Mouse (Mus musculus): ENCODE results near the gene Fgfr2. TPM values are rescaled to one million over a fixed set of nuclear protein-coding genes. Genes with fewer than 3 reads are reported as not detected.

Gene Fgfr2
- polyA plus RNA-seq, 1 experiment from 2014 or later: 47.9 TPM

DNA sequence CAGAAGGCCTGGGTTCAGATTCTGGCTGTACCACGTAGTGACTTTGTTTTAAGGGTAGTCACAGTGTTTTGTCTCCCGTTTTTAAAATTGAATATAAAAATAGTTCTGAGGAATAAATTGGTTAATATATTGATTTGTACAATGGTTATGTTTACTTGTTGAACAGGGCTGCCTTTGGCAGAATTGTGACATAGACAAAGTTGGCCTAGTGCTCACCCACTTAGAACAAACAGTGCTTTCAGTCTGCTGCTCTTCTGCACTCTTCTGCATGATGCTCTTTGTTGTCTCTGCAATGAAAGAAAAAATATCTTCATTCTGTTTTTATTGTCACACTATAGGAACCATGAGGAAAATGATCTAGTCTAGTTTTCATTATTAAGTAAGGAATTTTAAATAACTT is 184.0 kb downstream of the Fgfr2 start:
- no peak for ATAC-seq
- no peak overlapping the region for H3K9ac ChIP-seq
- 87% methylated on average over 2 of the region's 2 CpGs for WGBS
- H3K27me3 ChIP-seq: no peaks in the 10 kb centered on the region
- H3K36me3 ChIP-seq (ENCODE audit: poor library complexity, severe bottlenecking): no peaks in the 10 kb centered on the region
- peaks cover 18% of the 10 kb centered on the region for H3K4me1 ChIP-seq
- no peak overlapping the region for H3K27ac ChIP-seq
- no peak overlapping the region for H3K4me2 ChIP-seq
- no peak overlapping the region for H3K4me3 ChIP-seq
- H3K9me3 ChIP-seq (replicated peaks): no peaks in the 10 kb centered on the region

DNA sequence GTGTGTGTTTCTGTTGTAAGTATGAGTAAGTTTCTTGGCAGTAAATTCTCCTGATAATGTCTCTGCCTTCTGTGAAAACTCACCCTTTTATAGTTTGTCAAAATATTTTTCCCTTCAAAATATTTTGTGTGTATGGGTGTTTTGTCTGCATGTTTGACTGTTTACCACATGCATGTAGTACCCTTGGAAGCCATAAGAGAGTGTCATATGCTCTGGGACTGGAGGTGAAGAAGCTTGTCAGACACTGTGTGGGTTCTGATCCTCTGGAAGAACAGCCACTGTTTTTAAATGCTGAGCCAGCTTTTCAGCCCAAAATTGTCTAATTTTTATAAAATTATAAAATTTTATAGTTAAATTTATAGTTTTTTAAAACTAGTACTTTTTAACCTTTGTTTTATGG is 188.4 kb downstream of the Fgfr2 start:
- Histone ChIP-seq H3K27me3 (no peaks in the 10 kb centered on the region), H3K36me3 (ENCODE audit: poor library complexity, severe bottlenecking) (no peaks in the 10 kb centered on the region), H3K4me2 (no peak overlapping the region), H3K4me1 (peaks cover 34% of the 10 kb centered on the region), H3K4me3 (no peak overlapping the region), H3K9me3 (replicated peaks) (no peaks in the 10 kb centered on the region), H3K27ac (no peak overlapping the region), H3K9ac (no peak overlapping the region)
- no peak for ATAC-seq

DNA sequence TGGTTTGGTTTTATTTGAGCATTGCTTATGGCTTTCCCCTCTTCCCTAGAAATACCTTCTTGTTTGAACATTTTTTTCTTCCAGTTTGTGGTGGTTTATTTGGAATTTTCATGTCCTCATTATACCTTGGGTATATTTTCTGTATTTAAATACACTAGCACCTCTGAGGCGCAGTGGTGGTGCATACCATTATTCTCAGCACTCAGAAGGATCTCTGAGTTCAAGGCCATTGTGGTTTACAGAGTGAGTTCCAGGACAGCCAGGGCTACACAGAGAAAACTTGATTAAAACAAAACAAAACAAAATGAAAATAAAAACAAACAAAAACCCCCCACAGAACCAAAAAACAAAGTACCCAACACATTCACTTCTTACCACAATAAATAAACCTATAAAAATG is 189.8 kb downstream of the Fgfr2 start:
- 85% methylated on average over 1 of the region's 1 CpGs for WGBS
- Histone ChIP-seq H3K4me1 (peaks cover 29% of the 10 kb centered on the region), H3K4me2 (no peak overlapping the region), H3K9me3 (replicated peaks) (no peaks in the 10 kb centered on the region), H3K9ac (no peak overlapping the region), H3K36me3 (ENCODE audit: poor library complexity, severe bottlenecking) (no peaks in the 10 kb centered on the region), H3K27ac (no peak overlapping the region), H3K4me3 (no peak overlapping the region), H3K27me3 (no peaks in the 10 kb centered on the region)
- ATAC-seq: no peak

DNA sequence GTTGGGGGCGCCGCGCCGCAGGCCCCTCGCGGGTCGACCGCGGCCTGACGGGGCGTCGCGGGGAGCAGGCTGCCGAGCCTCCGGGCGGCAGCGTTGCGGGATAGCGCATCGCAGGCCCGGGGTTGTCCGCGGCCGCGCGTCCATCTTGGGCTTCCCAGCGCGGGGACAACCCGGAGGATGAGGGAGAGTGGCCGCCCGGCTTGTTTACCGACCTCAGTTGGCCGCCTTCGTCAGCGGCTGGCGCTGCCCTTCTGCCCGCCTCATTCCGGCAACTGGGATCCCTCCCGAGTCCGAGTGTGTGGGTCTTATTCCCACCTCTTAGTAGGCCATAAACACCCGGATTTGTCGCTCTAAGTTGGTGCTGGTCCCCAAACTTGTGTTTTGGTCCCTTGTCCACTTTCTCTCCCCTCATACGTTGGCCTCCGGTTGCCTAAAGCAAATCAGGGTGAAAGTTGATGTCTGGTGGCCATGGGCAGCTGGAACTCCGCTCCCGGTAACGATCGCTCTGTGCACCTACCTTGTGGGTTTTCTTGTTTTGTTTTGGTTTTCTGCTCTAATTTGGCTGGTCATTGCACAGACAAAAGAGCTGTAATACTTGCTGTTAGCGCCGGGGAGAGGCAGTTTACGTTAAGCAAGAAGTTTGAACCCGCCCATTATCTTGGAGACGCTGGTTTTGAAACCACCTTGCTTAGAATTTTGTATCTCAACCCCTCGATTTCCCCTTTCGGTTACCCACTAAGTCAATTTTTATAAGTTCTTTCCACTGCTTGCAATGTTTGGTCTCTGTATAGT is 191.4 kb downstream of the Fgfr2 start:
- no peak for ATAC-seq
- Histone ChIP-seq H3K4me3 (peak overlapping the region; percentile 95), H3K4me2 (peak overlapping the region; percentile 86), H3K4me1 (peaks cover 29% of the 10 kb centered on the region), H3K27ac (peak overlapping the region; percentile 98), H3K36me3 (ENCODE audit: poor library complexity, severe bottlenecking) (no peaks in the 10 kb centered on the region), H3K9ac (peak overlapping the region; percentile 95), H3K27me3 (no peaks in the 10 kb centered on the region), H3K9me3 (replicated peaks) (no peaks in the 10 kb centered on the region)
- under 1% methylated on average over 31 of the region's 55 CpGs for WGBS

DNA sequence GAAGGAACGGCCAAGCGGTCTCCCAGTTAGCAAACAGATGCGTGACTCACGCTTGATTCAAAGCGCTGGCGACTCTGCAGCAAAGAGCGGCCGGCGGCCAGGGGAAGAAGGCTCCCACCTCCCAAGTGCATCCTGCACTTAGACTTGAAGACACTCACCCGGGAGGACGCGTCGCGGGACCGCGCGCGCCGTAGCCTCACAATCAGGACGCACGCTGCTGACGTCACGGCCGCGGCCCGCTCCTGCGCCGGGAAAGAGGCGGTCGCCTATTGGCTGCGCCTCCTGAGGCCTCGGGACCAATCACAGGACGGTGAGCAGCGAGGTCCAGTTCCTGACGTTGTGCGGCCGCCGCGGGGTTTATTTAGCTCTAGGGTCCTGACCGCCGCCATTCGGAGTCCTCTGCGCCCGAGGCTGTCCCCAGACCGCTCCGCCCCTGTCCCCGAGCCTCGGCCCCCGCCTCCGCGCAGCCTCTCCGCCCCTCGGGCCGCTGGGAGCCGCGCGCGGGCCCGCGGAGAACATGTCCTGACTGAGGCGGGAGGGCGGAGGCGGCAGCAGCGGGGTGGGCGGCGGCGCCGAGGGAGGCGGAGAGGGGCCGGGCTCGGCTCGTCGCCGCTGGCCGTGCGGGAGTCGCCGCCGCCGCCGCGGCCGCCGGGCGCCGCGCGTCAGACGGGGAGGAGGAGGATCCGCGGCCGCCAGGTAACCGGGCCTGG is 192.1 kb downstream of the Fgfr2 start, which contains the start of gene Zranb1:
Gene Zranb1 (plus strand): TSS at position 293 of the 710 bp plus-strand sequence.
- Histone ChIP-seq H3K9ac (peak within 1 kb of the TSS; percentile 95), H3K27ac (peak within 1 kb of the TSS; percentile 98), H3K9me3 (replicated peaks) (no peaks in the 10 kb centered on the region), H3K4me3 (peak within 1 kb of the TSS; percentile 95), H3K4me2 (peak within 1 kb of the TSS; percentile 86), H3K36me3 (ENCODE audit: poor library complexity, severe bottlenecking) (no peaks in the 10 kb centered on the region), H3K4me1 (peaks cover 29% of the 10 kb centered on the region), H3K27me3 (no peaks in the 10 kb centered on the region)
- 1% methylated on average over 59 of the region's 93 CpGs for WGBS
- peak; percentile 100 for ATAC-seq

DNA sequence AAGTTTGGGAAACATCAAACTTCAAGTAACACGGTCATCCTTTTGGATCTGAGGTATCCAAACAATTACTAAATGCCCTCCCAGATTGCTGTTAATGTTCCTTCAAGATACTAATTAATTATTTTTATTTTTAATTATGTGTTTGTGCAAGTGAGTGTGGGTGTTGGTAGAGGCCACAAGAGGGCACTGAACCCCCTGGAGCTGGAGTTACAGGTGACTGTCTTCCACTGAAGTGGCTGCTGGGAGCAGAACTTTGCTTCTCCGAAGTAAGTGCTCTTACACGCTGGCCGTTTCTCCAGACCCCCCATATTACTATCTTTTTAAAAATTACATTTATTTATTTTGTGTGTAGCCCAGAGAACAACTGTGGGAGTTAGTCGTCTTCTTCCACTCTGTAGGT is 193.1 kb downstream of the Fgfr2 start:
- H3K4me1 ChIP-seq: peaks cover 28% of the 10 kb centered on the region
- no peaks in the 10 kb centered on the region for H3K36me3 ChIP-seq (ENCODE audit: poor library complexity, severe bottlenecking)
- ATAC-seq: no peak
- H3K4me3 ChIP-seq: peak overlapping the region; percentile 95
- no peak overlapping the region; the same call in 1 of the 2 replicates for H3K27ac ChIP-seq
- no peaks in the 10 kb centered on the region for H3K9me3 ChIP-seq (replicated peaks)
- no peaks in the 10 kb centered on the region for H3K27me3 ChIP-seq
- WGBS: 91% methylated on average over 5 of the region's 5 CpGs
- H3K9ac ChIP-seq: peak overlapping the region; percentile 76
- H3K4me2 ChIP-seq: peak overlapping the region; percentile 86

DNA sequence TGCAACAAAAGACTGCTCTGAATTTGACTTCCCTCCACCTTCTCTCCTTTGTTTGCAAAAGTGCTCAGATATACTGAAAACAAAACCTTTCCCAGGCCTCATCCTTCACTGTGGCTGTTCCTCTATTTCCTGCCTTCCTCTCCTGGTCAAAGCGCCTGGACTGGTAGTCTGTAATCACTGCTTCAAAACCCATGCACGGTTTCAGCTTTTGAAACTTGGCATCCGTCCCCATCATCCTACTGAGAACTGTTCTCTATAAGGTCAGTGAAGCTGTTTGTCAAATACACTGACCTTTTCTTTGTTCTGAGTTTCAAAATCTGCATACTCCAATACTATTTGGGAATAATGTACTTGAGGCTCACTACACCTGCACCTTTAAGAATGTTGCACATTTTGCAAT is 195.9 kb downstream of the Fgfr2 start:
- Histone ChIP-seq H3K36me3 (ENCODE audit: poor library complexity, severe bottlenecking) (no peaks in the 10 kb centered on the region), H3K4me1 (peaks cover 8% of the 10 kb centered on the region), H3K4me2 (no peak overlapping the region), H3K27ac (no peak overlapping the region), H3K9me3 (replicated peaks) (no peaks in the 10 kb centered on the region), H3K4me3 (no peak overlapping the region), H3K9ac (no peak overlapping the region), H3K27me3 (no peaks in the 10 kb centered on the region)
- WGBS: 61% methylated on average over 3 of the region's 3 CpGs
- ATAC-seq: no peak

DNA sequence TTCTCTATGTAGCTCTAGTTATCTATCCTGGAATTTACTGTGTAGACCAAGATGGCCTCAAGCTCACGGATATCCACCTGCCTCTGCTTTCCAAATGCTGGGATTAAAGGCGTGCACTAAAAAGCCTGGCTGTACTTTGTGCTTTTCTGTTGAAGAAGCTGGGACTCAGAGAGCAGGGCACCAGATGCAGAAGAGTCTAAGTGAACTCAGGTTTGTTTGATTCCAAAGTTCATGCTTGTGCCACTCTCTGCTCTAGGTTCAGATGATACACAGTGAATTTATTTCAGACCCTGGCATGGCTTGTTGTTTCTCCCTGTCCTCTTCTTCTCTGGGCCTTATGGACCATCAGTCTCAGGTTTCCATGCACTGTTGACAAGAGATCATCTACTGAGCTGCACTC is 197.9 kb downstream of the Fgfr2 start:
- H3K27me3 ChIP-seq: no peaks in the 10 kb centered on the region
- WGBS: 76% methylated on average over 2 of the region's 2 CpGs

DNA sequence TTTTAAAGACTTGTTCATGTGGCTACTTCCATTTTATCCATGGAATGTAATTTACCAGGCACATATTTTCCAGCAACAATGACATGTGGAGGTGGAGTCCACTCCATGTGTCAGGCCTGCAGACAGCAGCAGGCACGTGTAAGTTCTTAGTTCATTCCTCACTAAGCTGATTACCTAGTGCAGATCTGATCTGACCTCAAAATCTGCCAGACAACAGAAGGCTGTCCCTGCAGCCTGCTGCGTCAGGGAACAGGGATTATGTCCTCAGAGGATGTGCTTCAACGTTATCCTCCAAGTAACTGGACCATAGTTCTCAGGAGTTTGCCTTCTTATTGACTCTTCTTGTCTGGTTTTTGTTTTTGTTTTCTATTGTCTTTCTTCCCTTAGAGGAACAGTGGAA is 201.2 kb downstream of the Fgfr2 start:
- ATAC-seq: no peak
- no peak overlapping the region for H3K4me2 ChIP-seq
- no peaks in the 10 kb centered on the region for H3K4me1 ChIP-seq
- H3K9ac ChIP-seq: no peak overlapping the region
- H3K27ac ChIP-seq: no peak overlapping the region
- 29% methylated on average over 3 of the region's 3 CpGs for WGBS
- no peaks in the 10 kb centered on the region for H3K27me3 ChIP-seq
- no peaks in the 10 kb centered on the region for H3K9me3 ChIP-seq (replicated peaks)
- no peak overlapping the region for H3K4me3 ChIP-seq
- no peaks in the 10 kb centered on the region for H3K36me3 ChIP-seq (ENCODE audit: poor library complexity, severe bottlenecking)

More for the DNA sequence above, 197.9 kb downstream of the Fgfr2 start:
- H3K36me3 ChIP-seq (ENCODE audit: poor library complexity, severe bottlenecking): no peaks in the 10 kb centered on the region
- H3K4me1 ChIP-seq: peaks cover 3% of the 10 kb centered on the region; the same call in 1 of the 2 replicates
- H3K4me2 ChIP-seq: no peak overlapping the region
- no peaks in the 10 kb centered on the region for H3K9me3 ChIP-seq (replicated peaks)
- no peak overlapping the region for H3K9ac ChIP-seq
- H3K27ac ChIP-seq: no peak overlapping the region
- no peak for ATAC-seq
- no peak overlapping the region for H3K4me3 ChIP-seq

DNA sequence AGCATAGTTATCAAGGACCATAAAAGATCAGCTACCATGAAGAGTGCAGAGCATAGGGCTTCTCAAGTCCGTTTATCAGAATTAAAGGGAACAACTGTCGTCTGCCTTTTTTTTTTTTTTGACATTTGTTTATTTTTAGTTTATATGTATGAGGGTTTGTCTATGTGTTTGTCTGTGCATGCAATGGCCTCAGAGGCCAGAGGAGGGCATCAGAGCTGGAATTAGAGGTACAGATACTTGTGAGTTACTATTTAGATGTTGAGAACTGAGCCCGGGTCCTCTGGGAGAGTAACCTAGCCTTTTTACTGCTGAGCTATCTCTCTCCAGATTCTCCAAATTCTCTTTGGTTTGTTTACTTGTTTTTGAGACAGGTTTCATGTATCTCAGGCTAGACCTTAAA is 219.4 kb downstream of the Fgfr2 start:
- Histone ChIP-seq H3K4me2 (no peak overlapping the region), H3K27ac (no peak overlapping the region), H3K27me3 (no peaks in the 10 kb centered on the region), H3K9me3 (replicated peaks) (no peaks in the 10 kb centered on the region), H3K4me3 (no peak overlapping the region), H3K9ac (no peak overlapping the region), H3K4me1 (no peaks in the 10 kb centered on the region), H3K36me3 (ENCODE audit: poor library complexity, severe bottlenecking) (no peaks in the 10 kb centered on the region)
- WGBS: 83% methylated on average over 3 of the region's 3 CpGs
- no peak for ATAC-seq

DNA sequence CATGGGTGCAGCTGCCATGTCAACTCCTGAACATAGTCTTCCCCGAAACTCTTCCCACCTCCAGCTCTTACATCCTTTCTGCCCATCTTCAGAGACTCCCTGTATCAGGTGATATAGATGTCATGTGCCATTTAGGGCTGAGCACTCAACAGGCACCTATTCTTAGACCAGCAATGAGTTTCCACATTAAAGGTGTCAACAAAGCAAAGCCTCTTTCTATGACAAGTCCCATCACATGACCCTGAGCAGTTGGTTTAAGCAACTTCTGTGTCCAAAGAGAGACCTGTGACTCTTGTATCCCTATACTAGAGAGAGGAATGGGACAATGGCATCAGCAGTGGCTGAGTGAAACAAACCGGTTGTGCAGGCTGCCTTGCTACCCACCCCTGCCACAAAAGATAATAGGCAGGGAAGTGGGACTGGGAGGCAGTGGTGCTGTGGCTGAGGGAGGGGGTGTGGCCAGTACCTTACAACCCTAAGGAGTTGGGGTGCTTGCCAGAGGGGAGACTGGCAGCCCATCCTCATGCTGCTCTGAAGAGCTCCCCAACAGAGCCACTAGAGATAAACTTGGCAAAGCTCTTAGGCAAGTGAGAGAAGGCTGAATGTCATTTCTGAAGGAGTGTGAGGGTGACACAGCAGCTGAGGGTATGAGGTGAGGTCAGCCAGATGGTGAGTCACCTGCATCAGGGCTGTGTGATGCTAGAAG is 222.2 kb downstream of the Fgfr2 start:
- Histone ChIP-seq H3K9ac (no peak overlapping the region), H3K4me2 (no peak overlapping the region), H3K27ac (no peak overlapping the region), H3K4me1 (no peaks in the 10 kb centered on the region), H3K4me3 (no peak overlapping the region), H3K27me3 (no peaks in the 10 kb centered on the region), H3K36me3 (ENCODE audit: poor library complexity, severe bottlenecking) (no peaks in the 10 kb centered on the region), H3K9me3 (replicated peaks) (peaks cover 6% of the 10 kb centered on the region)
- WGBS: 51% methylated on average over 2 of the region's 2 CpGs
- ATAC-seq: no peak

DNA sequence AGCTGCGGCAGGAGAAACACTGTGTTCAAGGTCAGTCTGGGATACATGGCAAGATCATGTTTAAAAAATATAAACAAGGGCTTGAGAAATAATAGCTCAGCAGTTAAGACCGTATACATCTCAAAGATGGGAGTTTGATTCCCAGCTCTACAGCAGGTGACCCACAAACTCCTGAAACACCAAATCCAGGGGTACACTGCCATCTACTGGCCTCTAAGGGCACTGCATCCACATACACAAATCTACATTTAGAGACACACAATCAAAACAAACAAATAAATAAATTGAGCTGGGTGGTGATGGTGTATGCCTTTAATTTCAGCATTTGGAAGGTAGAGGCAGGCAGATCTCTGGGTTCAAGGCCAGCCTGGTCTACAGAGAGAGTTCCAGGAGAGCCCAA is 224.9 kb downstream of the Fgfr2 start:
- peaks cover 10% of the 10 kb centered on the region for H3K9me3 ChIP-seq (replicated peaks)
- peaks cover 4% of the 10 kb centered on the region; the same call in 1 of the 2 replicates for H3K4me1 ChIP-seq
- H3K27me3 ChIP-seq: no peaks in the 10 kb centered on the region
- ATAC-seq: no peak
- no peak overlapping the region for H3K4me2 ChIP-seq
- H3K36me3 ChIP-seq (ENCODE audit: poor library complexity, severe bottlenecking): no peaks in the 10 kb centered on the region
- no peak overlapping the region for H3K27ac ChIP-seq
- 88% methylated on average over 2 of the region's 2 CpGs for WGBS
- no peak overlapping the region for H3K4me3 ChIP-seq
- no peak overlapping the region for H3K9ac ChIP-seq

Measured in forebrain, embryonic 13.5 days (tissue).